Mouse (Mus musculus) retina, postnatal 1 day (tissue): ENCODE results near the gene Smim6.

Source experiments
- DNase-seq: peaks from one replicate; pipeline ENCODE4 v3.0.0-alpha.2; 2012

The Smim6 gene

DNA sequence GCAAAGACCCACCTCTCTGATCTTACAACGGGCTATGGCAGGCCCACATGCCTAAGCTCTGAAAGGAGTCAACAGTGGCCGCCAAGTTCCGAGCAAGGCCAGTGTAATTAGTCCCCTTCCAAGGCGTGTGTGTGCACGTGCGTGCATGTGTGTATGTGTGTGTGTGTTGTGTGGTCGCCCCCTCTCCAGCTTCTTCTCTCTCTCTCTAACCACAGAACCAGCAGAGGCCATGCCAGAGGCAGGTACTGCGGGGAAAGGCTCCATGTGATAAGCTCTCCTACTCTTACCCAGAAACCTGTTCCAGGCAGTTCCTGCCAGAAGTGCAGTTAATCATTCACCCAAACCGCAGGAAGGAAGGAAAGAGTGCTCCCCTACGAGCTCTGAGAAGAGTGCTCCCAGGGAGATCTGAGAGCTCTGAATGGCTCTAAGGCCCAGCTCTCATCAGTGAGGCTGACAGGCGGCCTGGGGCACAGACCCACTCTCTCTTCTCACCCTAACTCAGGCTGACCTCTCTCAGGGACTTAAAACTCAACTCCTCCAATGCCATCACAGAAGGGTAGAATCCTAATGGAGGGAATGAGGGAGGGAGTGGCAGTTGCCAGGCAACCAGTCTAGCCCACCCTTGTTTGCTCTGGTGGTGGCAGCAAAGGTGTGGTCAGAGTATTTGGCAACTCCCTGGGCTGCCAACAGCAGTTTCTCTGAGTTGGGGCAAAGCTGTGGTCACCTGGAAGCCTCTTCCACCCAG is at the start of gene Smim6:
Gene Smim6, plus strand, starts transcription at position 386 of the 745 bp plus-strand sequence.
- no peak for DNase-seq

GRCm38 (mm10) chr11:115863895-115864294 is 47.9 kb upstream of the Smim6 start:
- DNase-seq: no peak

DNA sequence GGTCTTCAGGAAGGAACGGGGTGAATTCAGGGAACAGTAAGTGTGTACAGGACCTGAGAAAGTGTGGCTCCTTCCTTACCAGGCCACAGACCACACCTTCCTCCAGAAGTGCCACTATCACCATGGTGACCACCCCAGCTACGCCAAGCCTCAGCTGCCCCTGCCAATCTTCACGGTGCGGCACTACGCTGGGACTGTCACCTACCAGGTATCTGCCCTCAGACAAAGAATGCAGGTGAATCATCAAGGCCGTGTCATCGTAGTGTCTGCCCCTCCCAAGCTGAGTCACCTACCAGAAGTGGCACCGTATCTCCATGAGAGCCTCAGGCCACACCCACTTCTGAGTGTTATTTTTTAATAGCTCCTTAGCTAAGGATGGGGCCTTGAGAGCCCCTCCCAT is 42.4 kb upstream of the Smim6 start:
- DNase-seq: no peak

DNA sequence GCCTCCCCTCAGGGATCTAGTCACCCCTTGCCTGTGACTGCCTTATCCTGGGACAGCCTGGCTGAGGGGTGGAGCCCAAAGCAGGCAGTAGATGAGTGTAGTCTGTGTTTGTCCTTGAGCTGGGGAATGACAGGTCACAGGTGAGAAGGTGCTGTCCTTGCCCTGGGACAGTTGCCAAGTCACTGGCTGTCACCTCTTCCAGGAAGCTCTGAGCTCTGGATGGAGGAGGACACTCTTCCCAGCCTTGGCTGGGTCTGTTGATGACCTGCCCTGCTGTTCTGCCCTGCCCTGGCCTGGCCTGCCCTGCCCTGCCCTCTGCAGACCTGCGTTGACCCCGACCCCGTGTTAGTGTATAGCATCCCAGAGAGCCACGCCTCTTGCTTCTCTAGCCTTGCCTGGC is 39.4 kb upstream of the Smim6 start:
- no peak for DNase-seq

- DNase-seq: no peak
These were observed 35.9 kb upstream of the Smim6 start for GRCm38 (mm10) chr11:115875935-115876334.

DNA sequence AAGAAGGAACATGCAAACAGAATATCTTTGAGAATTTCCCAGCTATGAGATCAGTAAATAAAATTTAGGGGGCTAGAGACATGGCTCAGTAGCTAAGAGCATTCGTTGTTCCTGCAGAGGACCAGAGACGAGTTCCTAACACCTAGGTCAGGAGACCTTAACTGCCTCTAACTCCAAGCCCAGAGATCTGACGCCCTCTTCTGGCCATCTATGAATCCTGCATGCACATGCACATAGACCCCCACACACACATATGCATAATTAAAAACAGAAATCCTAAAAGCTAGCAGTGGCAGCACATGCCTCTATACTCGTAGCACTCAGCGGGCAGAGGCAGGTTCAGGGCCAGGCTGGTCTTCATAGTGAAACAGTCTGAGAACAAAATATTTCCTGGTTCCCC is 35.4 kb upstream of the Smim6 start:
- no peak for DNase-seq

- no peak for DNase-seq
These were observed 34.6 kb upstream of the Smim6 start for GRCm38 (mm10) chr11:115877174-115877755.

GRCm38 (mm10) chr11:115878071-115878470 is 33.7 kb upstream of the Smim6 start:
- DNase-seq: no peak

DNA sequence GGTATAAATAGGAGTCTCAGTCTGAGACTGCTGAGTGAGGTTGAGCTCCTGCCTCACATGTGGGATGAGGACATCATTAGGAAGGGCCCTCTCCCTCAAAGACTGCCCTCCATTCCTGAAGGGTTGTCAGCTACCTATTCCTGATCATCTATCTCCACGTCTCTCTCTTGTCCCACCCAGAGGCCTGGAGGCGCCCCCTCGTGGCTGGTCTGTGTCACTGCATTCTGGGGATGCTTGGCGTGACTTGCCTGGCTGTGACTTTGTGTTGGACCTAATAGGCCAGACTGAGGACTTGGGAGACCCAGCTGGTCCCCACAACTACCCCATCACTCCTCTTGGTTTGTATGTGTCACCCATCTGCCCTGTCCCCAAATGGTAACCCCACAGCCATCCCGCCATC is 30.8 kb upstream of the Smim6 start:
- DNase-seq: peak; percentile 43

- no peak for DNase-seq
These were observed 28.6 kb upstream of the Smim6 start for GRCm38 (mm10) chr11:115883251-115883650.

DNA sequence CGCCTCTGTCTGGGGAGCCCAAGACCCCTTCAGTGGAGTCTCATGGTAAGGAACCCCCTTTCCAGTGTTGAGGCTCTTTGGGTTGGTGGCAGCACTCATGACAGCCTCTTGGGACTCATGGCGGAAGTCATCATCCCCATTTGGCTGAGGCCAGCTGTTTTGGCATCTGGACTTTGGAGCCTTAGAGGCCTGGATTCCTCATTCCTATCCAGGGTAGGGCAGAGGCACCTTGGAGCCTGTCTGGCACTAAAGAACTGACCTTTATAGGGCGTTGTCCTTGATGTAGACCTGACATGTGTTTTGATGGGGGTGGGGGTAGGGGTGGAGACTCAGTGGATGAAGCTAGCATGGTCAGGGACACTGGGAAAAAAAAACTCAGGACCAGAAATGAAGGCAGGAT is 27.5 kb upstream of the Smim6 start:
- DNase-seq: no peak

- no peak for DNase-seq
These were observed 26.5 kb upstream of the Smim6 start for GRCm38 (mm10) chr11:115885281-115885680.

DNA sequence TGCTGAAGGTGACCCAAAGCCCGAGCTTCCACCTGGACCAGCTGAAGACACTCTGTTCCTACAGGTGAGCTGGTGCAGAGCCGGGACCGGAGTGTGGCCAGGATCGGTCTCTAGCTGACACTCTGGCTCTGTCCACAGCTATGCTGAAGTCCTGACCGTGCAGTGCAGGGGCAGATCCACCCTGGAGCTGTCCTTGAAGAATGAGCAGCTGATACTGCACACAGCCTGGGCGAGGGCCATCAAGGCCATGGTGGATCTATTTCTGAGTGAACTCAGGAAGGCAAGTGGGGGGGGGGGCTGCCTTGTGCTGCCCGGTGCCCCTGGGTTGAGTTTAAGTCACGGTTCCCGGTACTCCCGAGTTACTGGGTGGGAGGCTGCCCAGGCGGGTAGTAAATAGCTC is 25.4 kb upstream of the Smim6 start:
- no peak for DNase-seq

DNA sequence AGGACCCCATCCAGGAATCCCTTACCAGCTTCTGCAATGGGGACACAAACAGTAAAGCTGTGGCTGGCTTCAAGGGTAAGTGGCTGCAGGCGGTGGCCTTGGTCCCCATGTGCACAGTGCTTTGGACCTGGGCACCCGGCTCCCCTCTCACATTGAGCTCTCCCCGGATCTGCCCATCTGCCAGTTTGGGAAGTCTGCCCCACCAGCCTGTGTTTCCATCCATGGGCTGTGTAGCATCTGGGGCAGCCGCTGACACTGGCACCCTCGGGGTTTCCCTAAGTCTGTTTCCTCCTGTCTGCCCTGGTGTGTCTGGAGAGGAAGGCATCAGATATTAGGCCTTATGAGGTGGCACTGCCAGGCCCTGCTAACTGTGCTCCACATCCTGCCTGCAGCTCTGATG is 23.8 kb upstream of the Smim6 start:
- DNase-seq: no peak

DNA sequence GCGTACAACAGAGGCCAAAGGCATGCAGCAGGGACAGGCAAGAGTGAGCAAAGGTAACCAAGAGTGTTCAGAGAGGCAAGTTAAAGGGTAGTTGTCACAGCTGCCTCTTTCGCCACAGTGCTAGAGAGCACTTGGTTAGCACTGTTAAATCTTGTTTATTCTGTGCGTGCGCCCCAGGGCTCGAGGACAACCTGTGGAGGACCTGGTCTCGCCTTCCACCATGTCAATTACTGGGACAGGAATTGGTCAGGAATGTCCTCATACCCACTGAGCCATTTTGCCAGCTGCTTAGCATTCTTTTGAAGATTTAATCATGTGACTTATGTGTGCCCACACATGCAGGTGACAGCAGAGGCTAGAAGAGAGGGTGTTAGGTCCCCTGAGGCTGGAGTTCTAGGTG is 22.7 kb upstream of the Smim6 start:
- DNase-seq: no peak

GRCm38 (mm10) chr11:115892213-115892612 is 19.6 kb upstream of the Smim6 start:
- no peak for DNase-seq

- DNase-seq: no peak
These were observed 18.7 kb upstream of the Smim6 start for GRCm38 (mm10) chr11:115893071-115893470.

DNA sequence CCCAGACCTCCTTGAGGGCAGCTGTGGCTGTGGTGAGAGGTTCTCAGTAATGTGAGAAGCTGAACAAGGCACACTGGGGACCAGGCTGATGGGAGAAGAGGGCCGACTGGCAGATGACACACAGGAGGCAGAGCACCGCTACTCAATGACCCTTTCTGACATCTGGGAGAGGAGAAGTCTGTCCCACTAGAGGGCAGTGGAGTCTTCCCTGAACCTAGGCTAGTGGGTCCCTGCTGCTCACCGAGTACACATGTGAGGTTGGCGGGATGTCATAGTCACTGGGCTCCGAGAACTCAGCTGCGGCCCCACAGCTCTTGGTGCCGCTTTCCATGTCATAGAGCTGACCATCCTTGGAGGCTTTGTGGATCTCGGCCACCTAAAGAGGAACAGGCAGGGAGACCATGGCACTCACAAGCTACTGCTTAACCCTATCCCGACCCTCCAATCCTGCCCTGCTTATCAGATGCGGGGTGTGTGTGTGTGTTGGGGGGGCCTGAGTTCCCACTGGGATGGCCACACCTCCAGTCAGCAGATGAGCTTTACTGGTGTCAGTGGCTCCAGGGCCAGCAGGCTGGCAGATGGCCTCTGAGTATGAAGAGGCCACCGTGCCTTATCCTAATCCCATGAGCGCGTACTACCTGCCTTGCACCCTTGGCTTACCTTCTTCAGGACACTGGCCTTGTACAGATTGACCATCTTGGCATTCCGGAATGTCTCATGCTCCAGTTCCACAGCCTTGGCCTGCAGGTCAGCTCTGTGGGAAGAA is 16.9 kb upstream of the Smim6 start:
- peak; percentile 58 for DNase-seq

GRCm38 (mm10) chr11:115898446-115898845 is 13.4 kb upstream of the Smim6 start:
- DNase-seq: no peak

- DNase-seq: peak; percentile 46
These were observed 12.9 kb upstream of the Smim6 start for GRCm38 (mm10) chr11:115898886-115899285.

DNA sequence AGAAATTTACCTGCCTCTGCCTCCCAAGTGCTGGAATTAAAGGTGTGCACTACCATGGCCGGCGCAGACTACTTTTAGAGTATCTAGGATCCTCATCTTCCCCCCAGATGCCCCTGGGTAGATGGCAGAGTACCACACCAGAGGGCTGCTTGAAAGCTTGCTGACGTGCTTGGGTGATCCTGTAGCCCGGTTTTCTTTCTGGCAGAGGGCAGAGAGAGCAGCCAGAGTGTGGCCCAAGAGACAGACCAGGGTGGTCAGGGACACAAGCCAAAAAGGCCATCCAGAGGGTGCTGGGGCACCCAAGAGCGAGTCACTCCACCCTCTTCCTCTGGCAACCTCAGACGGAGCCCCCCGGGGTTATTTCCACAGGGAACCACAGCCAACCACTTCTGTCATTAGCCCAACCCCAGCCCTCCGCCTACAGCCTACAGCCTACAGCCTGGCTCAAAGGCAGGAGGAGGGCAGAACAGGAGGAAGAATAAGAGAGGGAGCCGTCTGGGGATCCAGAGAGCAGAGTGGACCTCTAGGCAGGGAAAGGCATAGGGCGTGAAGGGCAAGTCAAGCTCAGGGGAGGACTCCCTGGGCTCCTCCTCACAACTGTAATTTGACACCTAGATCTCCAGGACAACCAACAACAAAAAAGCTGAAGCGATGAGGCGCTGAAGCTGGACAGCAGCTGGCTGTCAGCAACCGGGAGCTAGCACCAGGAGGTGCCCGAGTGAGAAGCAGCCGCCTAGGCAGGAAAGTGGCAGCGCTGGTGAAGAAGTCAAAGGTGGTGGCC is 12.1 kb upstream of the Smim6 start, which contains the start of gene Smim5:
Gene Smim5, plus strand, starts transcription at position 481 of the 781 bp plus-strand sequence.
- peak; percentile 67 for DNase-seq

- no peak for DNase-seq
These were observed 11.1 kb upstream of the Smim6 start for GRCm38 (mm10) chr11:115900561-115901337.
